Mouse (Mus musculus) layer of hippocampus, postnatal 14 days (tissue): ENCODE results near the gene Micall2. TPM values are rescaled to one million over a fixed set of nuclear protein-coding genes. Genes with fewer than 3 reads are reported as not detected.
A peak's percentile ranks its signal among the peaks of the same experiment; 100 is the strongest.
"Not testable (repeated sequence)": the region's sequence is repeated elsewhere in the genome, so short reads cannot be mapped to it uniquely, and the experiment has no call there.

Source experiments
- DNase-seq, 2 experiments: peaks; one replicate each; pipeline ENCODE4 v3.0.0; 2021 to 2022; ENCODE audit warnings: low spot score in 2 of 2, mixed read lengths in 1 of 2
- long read RNA-seq, 2 experiments: library from polyadenylated mRNA; stranded (forward); transcript quantifications; one replicate each; pipeline ENCODE4 v2.0.0; 2021
- total RNA-seq, 2 experiments: library from RNA; stranded (reverse); gene quantifications; 2 replicates each; pipeline ENCODE4 v1.2.3; 2021

Gene Micall2
- total RNA-seq, result 1 to 10 TPM; 2.5 to 2.6 TPM
- long read RNA-seq, experiment 1, partial matches to known transcripts, result 0 of 1 reads
- long read RNA-seq, experiment 1, other reads (novel, unspliced or antisense), result 0 of 1 reads
- long read RNA-seq, experiment 2, partial matches to known transcripts, result 1 of 1 reads
- long read RNA-seq, experiment 2, other reads (novel, unspliced or antisense), result 0 of 1 reads

- peak; percentile 78 to 91 for DNase-seq
These were observed at the start of gene Micall2 for GRCm38 (mm10) chr5:139735677-139736503. Micall2 (minus strand) TSS chr5:139736336.

- no peak for DNase-seq
These were observed 45.3 kb upstream of the Micall2 start for GRCm38 (mm10) chr5:139781406-139781805.

GRCm38 (mm10) chr5:139776966-139777365 lies 40.8 kb upstream of the Micall2 start:
- no peak for DNase-seq

GRCm38 (mm10) chr5:139775216-139775926 lies 39.2 kb upstream of the Micall2 start, which contains the start of gene Ints1:
Ints1 (minus strand) TSS chr5:139775674.
- DNase-seq, result peak; percentile 93 to 97

GRCm38 (mm10) chr5:139768216-139768615 lies 32.1 kb upstream of the Micall2 start:
- no peak for DNase-seq

GRCm38 (mm10) chr5:139764296-139764695 lies 28.2 kb upstream of the Micall2 start:
- DNase-seq, result no peak

- DNase-seq, result no peak
These were observed 22.0 kb upstream of the Micall2 start for GRCm38 (mm10) chr5:139758096-139758495.

- DNase-seq, result no peak
These were observed 20.4 kb upstream of the Micall2 start for GRCm38 (mm10) chr5:139756586-139756985.

- DNase-seq, result no peak
These were observed 20.0 kb upstream of the Micall2 start for GRCm38 (mm10) chr5:139756135-139756534.

GRCm38 (mm10) chr5:139754753-139755152 lies 18.6 kb upstream of the Micall2 start:
- peak; percentile 52 to 62 for DNase-seq

GRCm38 (mm10) chr5:139750535-139750934 lies 14.4 kb upstream of the Micall2 start:
- DNase-seq, result peak; percentile 55 to 69

GRCm38 (mm10) chr5:139749413-139750125 lies 13.4 kb upstream of the Micall2 start:
- DNase-seq, result no peak

GRCm38 (mm10) chr5:139745771-139746170 lies 9.6 kb upstream of the Micall2 start:
- DNase-seq, result peak in 1 of 2 experiments; percentile 54

- not testable (repeated sequence) for DNase-seq
These were observed 6.5 kb upstream of the Micall2 start for GRCm38 (mm10) chr5:139742640-139743039.

- DNase-seq, result no peak
These were observed 2.6 kb upstream of the Micall2 start for GRCm38 (mm10) chr5:139738592-139739315.

GRCm38 (mm10) chr5:139737841-139738591 lies 1.9 kb upstream of the Micall2 start:
- DNase-seq, result no peak

- no peak for DNase-seq
These were observed 386 bp upstream of the Micall2 start for GRCm38 (mm10) chr5:139736504-139736940.

GRCm38 (mm10) chr5:139734746-139735145 lies 1.4 kb downstream of the Micall2 start:
- no peak for DNase-seq

GRCm38 (mm10) chr5:139734016-139734415 lies 2.1 kb downstream of the Micall2 start:
- DNase-seq, result no peak
